In genomic region chr19:40270351-40271307, GRCm38 (mm10) we compare ENCODE assay signal across 8 mouse cellular contexts. TPM values are rescaled to one million over a fixed set of nuclear protein-coding genes. Genes with fewer than 3 reads are reported as not detected.
A peak's percentile ranks its signal among the peaks of the same experiment; 100 is the strongest.
DNase-seq lines count a peak whose midpoint lies in the region; ATAC-seq lines count a peak whose summit lies in the region.

No protein-coding gene starts in this region.

- WGBS in embryonic facial prominence, embryonic 14.5 days: 11% methylated on average over 47 of the region's 63 CpGs
- 8% methylated on average over 63 of the region's 63 CpGs for WGBS in hindbrain, embryonic 10.5 days
- WGBS in liver, embryonic 13.5 days (ENCODE audit: insufficient replicate concordance): 6% methylated on average over 63 of the region's 63 CpGs

- peak; percentile 18 to 37 for DNase-seq in cerebellum, postnatal 25 days
- DNase-seq in cerebellum, adult 9-10 months: no peak
- peak; percentile 79 for DNase-seq in R1 (ENCODE audit: low read depth, low spot score)
- DNase-seq in embryonic facial prominence, embryonic 14.5 days (ENCODE audit: low spot score): no peak
- DNase-seq in hindbrain, embryonic 10.5 days (ENCODE audit: low spot score): peak; percentile 33
- DNase-seq in liver, embryonic 13.5 days: peak; percentile 31
- peak; percentile 56 for DNase-seq in neural tube, embryonic 10.5 days (ENCODE audit: extremely low spot score, low spot score)
- peak; percentile 38 for DNase-seq in yolk sac, embryonic 10.5 days (ENCODE audit: low spot score)

- H3K27ac ChIP-seq in embryonic facial prominence, embryonic 14.5 days (replicated peaks; ENCODE audit: low read depth, low read length): no peak overlapping the region
- H3K27ac ChIP-seq in hindbrain, embryonic 10.5 days: peak overlapping the region; percentile 85
- H3K27ac ChIP-seq in liver, embryonic 13.5 days: peak overlapping the region; percentile 64; the same call in 1 of the 2 replicates

- H3K9ac ChIP-seq in embryonic facial prominence, embryonic 14.5 days (ENCODE audit: low read depth, low read length): peak overlapping the region; percentile 74
- H3K9ac ChIP-seq in liver, embryonic 13.5 days: peak overlapping the region; percentile 79

- peak; percentile 51 for ATAC-seq in embryonic facial prominence, embryonic 14.5 days (ENCODE audit: low read depth)
- peak; percentile 56 for ATAC-seq in liver, embryonic 13.5 days (ENCODE audit: low read depth)

- peak overlapping the region; percentile 97 for H3K4me2 ChIP-seq in embryonic facial prominence, embryonic 14.5 days (ENCODE audit: low read depth, low read length)
- H3K4me2 ChIP-seq in liver, embryonic 13.5 days: peak overlapping the region; percentile 97

- H3K36me3 ChIP-seq in embryonic facial prominence, embryonic 14.5 days (ENCODE audit: control insufficient read depth, insufficient read depth, low read length): no peaks in the 10 kb centered on the region
- no peaks in the 10 kb centered on the region for H3K36me3 ChIP-seq in hindbrain, embryonic 10.5 days
- H3K36me3 ChIP-seq in liver, embryonic 13.5 days: no peaks in the 10 kb centered on the region

- no peaks in the 10 kb centered on the region for H3K9me3 ChIP-seq in embryonic facial prominence, embryonic 14.5 days (ENCODE audit: control insufficient read depth, low read length)
- no peaks in the 10 kb centered on the region for H3K9me3 ChIP-seq in hindbrain, embryonic 10.5 days
- no peaks in the 10 kb centered on the region for H3K9me3 ChIP-seq in liver, embryonic 13.5 days (replicated peaks)

- H3K4me3 ChIP-seq in embryonic facial prominence, embryonic 14.5 days (ENCODE audit: low read depth, low read length): peak overlapping the region; percentile 70
- H3K4me3 ChIP-seq in hindbrain, embryonic 10.5 days: peak overlapping the region; percentile 65
- H3K4me3 ChIP-seq in liver, embryonic 13.5 days (replicated peaks): peak overlapping the region; percentile 74

- peaks cover 5% of the 10 kb centered on the region for H3K4me1 ChIP-seq in embryonic facial prominence, embryonic 14.5 days (ENCODE audit: control insufficient read depth, insufficient read depth, low read length)
- H3K4me1 ChIP-seq in hindbrain, embryonic 10.5 days (replicated peaks): peaks cover 30% of the 10 kb centered on the region
- H3K4me1 ChIP-seq in liver, embryonic 13.5 days (replicated peaks): peaks cover 56% of the 10 kb centered on the region

- H3K27me3 ChIP-seq in embryonic facial prominence, embryonic 14.5 days (replicated peaks; ENCODE audit: control insufficient read depth, insufficient read depth, low read length): peaks cover 31% of the 10 kb centered on the region
- peaks cover 47% of the 10 kb centered on the region for H3K27me3 ChIP-seq in hindbrain, embryonic 10.5 days (ENCODE audit: insufficient read depth, poor library complexity, severe bottlenecking)
- H3K27me3 ChIP-seq in liver, embryonic 13.5 days: peaks cover 27% of the 10 kb centered on the region

RNA-seq across cellular contexts. Expression of gene Pdlim1, which starts 1.0 kb away (rescaled TPM):
- polyA plus RNA-seq in embryonic facial prominence, embryonic 14.5 days (2014; fragmentation: Nextera tagmentation; extraction: Ambion mirVana): 143 and 150 TPM in 2 replicates
- 105 and 123 TPM in 2 replicates for polyA plus RNA-seq in hindbrain, embryonic 10.5 days (2016; fragmentation: Nextera tagmentation; extraction: Ambion mirVana)
- polyA plus RNA-seq in liver, embryonic 13.5 days (2015; fragmentation: Nextera tagmentation; extraction: Ambion mirVana): 75.4 and 89.0 TPM in 2 replicates

Comparison
In these comparisons a context has a peak if more than half of its experiments do, and no peak if none do; other contexts are left out.
1. DNase-seq: peak in cerebellum, postnatal 25 days (2 of 2), R1 (single experiment), hindbrain, embryonic 10.5 days (single experiment), liver, embryonic 13.5 days (single experiment), neural tube, embryonic 10.5 days (single experiment) and yolk sac, embryonic 10.5 days (single experiment); none in cerebellum, adult 9-10 months (single experiment) and embryonic facial prominence, embryonic 14.5 days (single experiment).
2. Peak in every context shown above with its lines, with median percentiles within 50 percentile points of each other: H3K4me3 ChIP-seq.